Mouse (Mus musculus) forebrain, embryonic 10.5 days (tissue): ENCODE measurements around the gene Mgarp. TPM values are rescaled to one million over a fixed set of nuclear protein-coding genes. Genes with fewer than 3 reads are reported as not detected.
"Not testable (repeated sequence)": the region's sequence is repeated elsewhere in the genome, so short reads cannot be mapped to it uniquely, and the experiment has no call there.

Source experiments
- DNase-seq: peaks from one replicate; pipeline ENCODE4 v3.0.0-alpha.2; 2017; ENCODE audit warnings: low spot score; ENCODE audit errors: extremely low spot score
- H3K27ac ChIP-seq: fragments of 300-500 bp; sonication (generic); 2 replicates; pipeline ENCODE4 v1.5.1; 2016; ENCODE audit warnings: mild to moderate bottlenecking
- H3K27me3 ChIP-seq: fragments of 300-500 bp; sonication (generic); 2 replicates; pipeline ENCODE4 v1.6.1; 2016; ENCODE audit warnings: mild to moderate bottlenecking; ENCODE audit not compliant: poor library complexity, severe bottlenecking
- H3K36me3 ChIP-seq: fragments of 300-500 bp; sonication (generic); replicated peaks from 2 replicates; pipeline ENCODE4 v1.6.1; 2016; ENCODE audit warnings: mild to moderate bottlenecking, moderate library complexity
- H3K4me1 ChIP-seq: fragments of 300-500 bp; sonication (generic); 2 replicates; pipeline ENCODE4 v1.6.1; 2016
- H3K4me3 ChIP-seq: fragments of 300-500 bp; sonication (generic); 2 replicates; pipeline ENCODE4 v1.5.1; 2016; ENCODE audit warnings: mild to moderate bottlenecking, moderate library complexity
- H3K9me3 ChIP-seq: fragments of 300-500 bp; sonication (generic); 2 replicates; pipeline ENCODE4 v1.6.1; 2016; ENCODE audit warnings: mild to moderate bottlenecking, moderate library complexity
- WGBS: fragments of 180-500 bp; shearing (Covaris S2); methylation state at CpG from one replicate; pipeline ENCODE4 v1.1.7; 2016; 5-methylcytosine and 5-hydroxymethylcytosine counted together
- polyA plus RNA-seq: library from polyadenylated mRNA; unstranded; fragments of >200 nt; fragmentation: Nextera tagmentation; extraction: Ambion mirVana; gene quantifications from 2 replicates; pipeline ENCODE4 v1.2.1, GENCODE M21; 2016

Gene Mgarp
- polyA plus RNA-seq, 1 experiment from 2014 or later, result 8.4 TPM

DNA sequence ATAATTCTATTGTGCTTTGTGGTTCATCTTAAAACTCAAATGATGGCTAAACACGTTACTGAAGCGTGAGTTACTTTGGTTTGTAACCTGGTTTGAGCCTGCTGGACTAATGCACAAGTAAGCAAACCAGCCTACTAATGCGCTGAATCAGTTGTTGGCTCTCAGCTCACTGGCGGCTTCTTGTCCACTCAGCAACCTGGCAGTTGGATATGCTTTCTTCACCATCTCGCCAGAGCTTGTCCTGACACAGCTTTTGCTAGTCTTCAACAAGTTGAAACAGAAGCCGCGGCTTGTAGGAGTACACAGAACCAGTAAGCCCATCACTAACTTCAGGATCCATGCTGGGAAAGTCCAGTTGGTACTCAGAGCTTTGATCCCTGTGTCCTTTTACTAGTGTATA, 15.9 kb upstream of the Mgarp start:
- H3K9me3 ChIP-seq, result no peaks in the 10 kb centered on the region
- H3K27me3 ChIP-seq, result no peaks in the 10 kb centered on the region
- H3K4me1 ChIP-seq, result peaks cover 24% of the 10 kb centered on the region
- WGBS, result 91% methylated on average over 7 of the region's 7 CpGs
- no peak for DNase-seq
- no peak overlapping the region for H3K27ac ChIP-seq
- no peak overlapping the region for H3K4me3 ChIP-seq
- no peaks in the 10 kb centered on the region for H3K36me3 ChIP-seq

GRCm38 (mm10) chr3:51408561-51409183, 12.1 kb upstream of the Mgarp start, which contains the start of gene Ndufc1:
Ndufc1 (minus strand) TSS chr3:51408988.
- Histone ChIP-seq H3K4me1 (peaks cover 21% of the 10 kb centered on the region), H3K4me3 (peak within 1 kb of the TSS; percentile 85), H3K36me3 (peaks cover 36% of the 10 kb centered on the region), H3K27me3 (no peaks in the 10 kb centered on the region), H3K27ac (peak within 1 kb of the TSS; percentile 98), H3K9me3 (no peaks in the 10 kb centered on the region)
- peak; percentile 98 for DNase-seq
- under 1% methylated on average over 40 of the region's 40 CpGs for WGBS

GRCm38 (mm10) chr3:51407870-51408560, 11.5 kb upstream of the Mgarp start:
- Histone ChIP-seq H3K27ac (peak overlapping the region; percentile 98), H3K9me3 (no peaks in the 10 kb centered on the region), H3K36me3 (peaks cover 42% of the 10 kb centered on the region), H3K27me3 (no peaks in the 10 kb centered on the region), H3K4me1 (peaks cover 21% of the 10 kb centered on the region), H3K4me3 (peak overlapping the region; percentile 85)
- DNase-seq, result peak; percentile 27
- WGBS, result 24% methylated on average over 20 of the region's 20 CpGs

DNA sequence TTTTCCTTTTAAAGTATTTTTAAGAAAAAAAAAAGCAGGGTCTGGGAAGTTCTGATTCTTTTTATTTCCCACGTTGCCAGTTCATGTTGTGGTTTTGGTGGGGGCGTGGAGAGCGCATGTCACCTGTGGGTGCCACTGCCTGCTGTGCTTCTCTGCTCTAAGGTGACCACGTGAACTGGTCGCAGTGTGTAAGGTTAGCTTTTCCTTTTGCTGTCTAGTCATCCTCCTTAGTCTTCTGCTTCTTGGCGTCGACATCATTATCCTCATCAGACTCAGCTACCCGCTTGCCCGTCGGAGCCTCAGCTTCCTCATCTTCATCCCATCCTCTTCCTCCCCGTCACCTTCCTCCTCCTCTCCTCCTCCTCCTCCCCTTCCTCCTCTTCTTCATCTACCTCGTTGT, 6.1 kb upstream of the Mgarp start:
- H3K36me3 ChIP-seq, result peaks cover 49% of the 10 kb centered on the region
- WGBS, result 96% methylated on average over 12 of the region's 12 CpGs

DNA sequence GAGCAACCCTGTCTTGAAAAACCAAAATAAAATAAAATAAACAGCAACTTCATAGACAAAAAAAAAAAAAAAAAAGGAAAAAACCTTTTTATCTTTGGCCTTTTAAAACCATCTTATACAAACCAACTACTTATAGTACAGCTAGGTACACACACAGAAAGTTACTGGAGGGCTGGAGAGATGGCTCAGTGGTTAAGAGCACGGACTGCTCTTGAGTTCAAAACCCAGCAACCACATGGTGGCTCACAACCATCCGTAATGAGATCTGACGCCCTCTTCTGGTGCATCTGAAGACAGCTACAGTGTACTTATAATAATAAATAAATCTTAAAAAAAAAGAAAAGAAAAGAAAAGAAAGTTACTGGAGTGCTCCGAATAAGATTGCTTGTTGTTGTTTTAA, 5.5 kb upstream of the Mgarp start:
- H3K4me1 ChIP-seq, result peaks cover 23% of the 10 kb centered on the region
- H3K27ac ChIP-seq, H3K4me3 ChIP-seq, H3K9me3 ChIP-seq, DNase-seq: not testable (repeated sequence)
- H3K27me3 ChIP-seq, result peaks cover 22% of the 10 kb centered on the region
- H3K36me3 ChIP-seq, result peaks cover 47% of the 10 kb centered on the region
- WGBS, result 71% methylated on average over 4 of the region's 4 CpGs

More for the DNA sequence above, 6.1 kb upstream of the Mgarp start:
- Histone ChIP-seq H3K4me3 (no peak overlapping the region), H3K4me1 (peaks cover 28% of the 10 kb centered on the region), H3K9me3 (no peaks in the 10 kb centered on the region), H3K27ac (no peak overlapping the region), H3K27me3 (peaks cover 17% of the 10 kb centered on the region)
- DNase-seq, result no peak

GRCm38 (mm10) chr3:51400682-51401081, 4.1 kb upstream of the Mgarp start:
- 79% methylated on average over 10 of the region's 10 CpGs for WGBS
- peaks cover 33% of the 10 kb centered on the region for H3K36me3 ChIP-seq

GRCm38 (mm10) chr3:51399531-51399930, 3.0 kb upstream of the Mgarp start:
- peaks cover 48% of the 10 kb centered on the region for H3K27me3 ChIP-seq
- H3K4me3 ChIP-seq, result no peak overlapping the region
- no peaks in the 10 kb centered on the region for H3K9me3 ChIP-seq
- H3K27ac ChIP-seq, result no peak overlapping the region
- peaks cover 36% of the 10 kb centered on the region for H3K4me1 ChIP-seq
- DNase-seq, result no peak
- peaks cover 21% of the 10 kb centered on the region for H3K36me3 ChIP-seq
- WGBS, result 76% methylated on average over 4 of the region's 4 CpGs

More at GRCm38 (mm10) chr3:51400682-51401081, 4.1 kb upstream of the Mgarp start:
- no peak overlapping the region for H3K4me3 ChIP-seq
- no peak for DNase-seq
- peaks cover 36% of the 10 kb centered on the region for H3K27me3 ChIP-seq
- H3K9me3 ChIP-seq, result no peaks in the 10 kb centered on the region
- H3K27ac ChIP-seq, result no peak overlapping the region
- peaks cover 33% of the 10 kb centered on the region for H3K4me1 ChIP-seq

GRCm38 (mm10) chr3:51398667-51399066, 2.1 kb upstream of the Mgarp start:
- DNase-seq, result no peak
- H3K27ac ChIP-seq, result no peak overlapping the region

GRCm38 (mm10) chr3:51397700-51398299, 1.3 kb upstream of the Mgarp start:
- no peak for DNase-seq
- H3K27me3 ChIP-seq, result peaks cover 49% of the 10 kb centered on the region
- WGBS, result 56% methylated on average over 15 of the region's 15 CpGs

More at GRCm38 (mm10) chr3:51398667-51399066, 2.1 kb upstream of the Mgarp start:
- H3K4me1 ChIP-seq, result peaks cover 36% of the 10 kb centered on the region
- peaks cover 13% of the 10 kb centered on the region for H3K36me3 ChIP-seq
- no peak overlapping the region for H3K4me3 ChIP-seq
- 12% methylated on average over 3 of the region's 3 CpGs for WGBS
- H3K9me3 ChIP-seq, result no peaks in the 10 kb centered on the region
- peaks cover 49% of the 10 kb centered on the region for H3K27me3 ChIP-seq

DNA sequence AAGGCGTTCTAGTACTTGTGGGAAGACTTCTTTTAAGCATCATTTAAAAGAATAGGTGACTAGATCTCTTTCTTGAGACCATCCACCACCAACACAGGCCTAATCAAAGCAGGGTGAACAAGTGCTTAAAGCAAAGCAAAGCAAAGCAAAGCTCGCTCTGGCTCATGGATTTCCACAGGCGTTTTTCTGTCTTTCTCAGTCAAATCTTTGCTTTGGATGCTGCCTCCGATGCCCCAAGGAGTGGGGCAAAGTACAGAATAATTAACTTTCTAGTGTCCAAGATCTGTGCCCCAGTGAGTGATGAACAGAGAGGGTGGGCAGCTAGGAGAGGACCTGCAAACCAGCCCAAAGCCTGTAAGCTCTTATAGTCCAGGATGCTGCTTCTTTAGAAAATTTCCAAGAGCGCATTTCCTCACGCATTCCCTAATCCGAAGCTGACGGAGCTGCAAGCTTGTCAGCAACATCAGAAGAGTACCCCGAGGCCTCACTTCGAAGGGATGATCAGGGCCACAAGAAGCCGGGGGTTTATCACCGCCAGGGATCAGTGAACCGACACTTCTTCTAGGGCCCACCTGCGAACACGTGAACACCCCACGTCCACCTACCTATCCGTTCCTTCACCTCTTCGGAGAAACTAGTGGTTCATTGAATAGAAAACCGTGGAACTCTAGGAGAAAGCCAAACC, 935 bp downstream of the Mgarp start:
- 10% methylated on average over 19 of the region's 19 CpGs for WGBS
- no peak overlapping the region for H3K27ac ChIP-seq
- no peak for DNase-seq
- H3K36me3 ChIP-seq, result no peaks in the 10 kb centered on the region
- peak overlapping the region; percentile 56 for H3K4me3 ChIP-seq
- H3K4me1 ChIP-seq, result peaks cover 36% of the 10 kb centered on the region
- no peaks in the 10 kb centered on the region for H3K9me3 ChIP-seq
- H3K27me3 ChIP-seq, result peaks cover 49% of the 10 kb centered on the region

More at GRCm38 (mm10) chr3:51397700-51398299, 1.3 kb upstream of the Mgarp start:
- Histone ChIP-seq H3K4me1 (peaks cover 36% of the 10 kb centered on the region), H3K9me3 (no peaks in the 10 kb centered on the region), H3K27ac (no peak overlapping the region), H3K36me3 (peaks cover 4% of the 10 kb centered on the region), H3K4me3 (no peak overlapping the region)

- Histone ChIP-seq H3K36me3 (no peaks in the 10 kb centered on the region), H3K4me3 (no peak overlapping the region), H3K9me3 (no peaks in the 10 kb centered on the region), H3K4me1 (peaks cover 36% of the 10 kb centered on the region), H3K27me3 (peaks cover 49% of the 10 kb centered on the region), H3K27ac (no peak overlapping the region)
- DNase-seq, result no peak
- 53% methylated on average over 3 of the region's 3 CpGs for WGBS
Observed at GRCm38 (mm10) chr3:51394881-51395280, 1.7 kb downstream of the Mgarp start.

GRCm38 (mm10) chr3:51393651-51394050, 2.9 kb downstream of the Mgarp start:
- no peak overlapping the region for H3K27ac ChIP-seq
- no peaks in the 10 kb centered on the region for H3K36me3 ChIP-seq
- peaks cover 35% of the 10 kb centered on the region for H3K4me1 ChIP-seq
- 97% methylated on average over 2 of the region's 2 CpGs for WGBS
- no peaks in the 10 kb centered on the region for H3K9me3 ChIP-seq
- H3K4me3 ChIP-seq, result no peak overlapping the region
- H3K27me3 ChIP-seq, result peaks cover 54% of the 10 kb centered on the region
- no peak for DNase-seq
